Mouse (Mus musculus): ENCODE data around the gene Agap1. TPM values are rescaled to one million over a fixed set of nuclear protein-coding genes. Genes with fewer than 3 reads are reported as not detected.

The Agap1 gene
- polyA plus RNA-seq, 1 experiment from 2014 or later: 7.2 TPM

GRCm38 (mm10) chr1:89941701-89942381, 487.2 kb downstream of the Agap1 start:
- Histone ChIP-seq H3K27me3 (peaks cover 93% of the 10 kb centered on the region), H3K4me2 (peak overlapping the region; percentile 57), H3K4me3 (peak overlapping the region; percentile 34), H3K27ac (no peak overlapping the region), H3K9ac (peak overlapping the region; percentile 37), H3K9me3 (replicated peaks) (no peaks in the 10 kb centered on the region), H3K4me1 (replicated peaks) (peaks cover 19% of the 10 kb centered on the region), H3K36me3 (no peaks in the 10 kb centered on the region)
- WGBS: under 1% methylated on average over 40 of the region's 40 CpGs
- no peak for ATAC-seq (replicated peaks; ENCODE audit: insufficient number of reproducible peaks, insufficient read depth, low FRiP score, low read depth)

GRCm38 (mm10) chr1:89942395-89942976, 487.9 kb downstream of the Agap1 start:
- WGBS: 7% methylated on average over 15 of the region's 15 CpGs
- Histone ChIP-seq H3K27ac (no peak overlapping the region), H3K9ac (no peak overlapping the region), H3K4me1 (replicated peaks) (peaks cover 19% of the 10 kb centered on the region), H3K36me3 (no peaks in the 10 kb centered on the region), H3K4me3 (peak overlapping the region; percentile 34), H3K27me3 (peaks cover 93% of the 10 kb centered on the region), H3K4me2 (peak overlapping the region; percentile 57), H3K9me3 (replicated peaks) (no peaks in the 10 kb centered on the region)
- no peak for ATAC-seq (replicated peaks; ENCODE audit: insufficient number of reproducible peaks, insufficient read depth, low FRiP score, low read depth)

DNA sequence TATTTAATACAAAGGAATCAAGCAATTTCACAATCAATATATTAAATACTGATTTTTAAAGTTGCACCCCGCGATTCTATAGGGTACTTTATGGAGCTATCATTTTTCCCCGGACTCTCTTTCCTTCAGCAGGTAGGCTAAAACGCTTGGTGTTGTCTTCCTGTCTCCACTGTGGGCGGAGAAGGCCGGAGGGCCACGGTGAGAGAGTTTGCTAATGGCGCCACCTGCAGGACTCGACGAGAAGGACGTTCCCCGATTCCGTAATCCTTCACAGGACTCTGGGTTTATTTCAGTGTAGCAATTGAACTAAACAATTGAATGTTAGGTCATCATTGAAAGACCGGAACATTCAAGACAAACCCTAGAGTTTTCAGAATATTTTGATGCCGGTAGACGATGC, 488.6 kb downstream of the Agap1 start:
- no peak for ATAC-seq (replicated peaks; ENCODE audit: insufficient number of reproducible peaks, insufficient read depth, low FRiP score, low read depth)
- H3K27me3 ChIP-seq: peaks cover 92% of the 10 kb centered on the region
- H3K27ac ChIP-seq: no peak overlapping the region
- H3K36me3 ChIP-seq: no peaks in the 10 kb centered on the region
- H3K9ac ChIP-seq: no peak overlapping the region
- H3K4me1 ChIP-seq (replicated peaks): peaks cover 19% of the 10 kb centered on the region
- WGBS: 2% methylated on average over 16 of the region's 16 CpGs
- H3K9me3 ChIP-seq (replicated peaks): no peaks in the 10 kb centered on the region
- no peak overlapping the region for H3K4me3 ChIP-seq
- no peak overlapping the region for H3K4me2 ChIP-seq

All from heart, embryonic 15.5 days (tissue).